Mouse (Mus musculus) G1E (cell line): Measurements from ENCODE around the gene Acnat1. TPM values are rescaled to one million over a fixed set of nuclear protein-coding genes. Genes with fewer than 3 reads are reported as not detected.
"Not testable (repeated sequence)": the region's sequence is repeated elsewhere in the genome, so short reads cannot be mapped to it uniquely, and the experiment has no call there.

Source experiments
- ATAC-seq: 2 replicates; pipeline ENCODE4 v1.8.0; 2016; ENCODE audit warnings: mild to moderate bottlenecking; ENCODE audit not compliant: insufficient number of reproducible peaks, poor library complexity, low FRiP score, severe bottlenecking; ENCODE audit errors: extremely low read depth
- DNase-seq: peaks from one replicate; pipeline ENCODE4 v3.0.0; 2012; ENCODE audit warnings: low spot score
- H3K27me3 ChIP-seq: 2 replicates; pipeline ENCODE4 v1.6.1; 2012; ENCODE audit warnings: mild to moderate bottlenecking, low read length, inconsistent platforms; ENCODE audit not compliant: insufficient read depth
- H3K36me3 ChIP-seq: replicated peaks from 2 replicates; pipeline ENCODE3; 2012; ENCODE audit warnings: mild to moderate bottlenecking, inconsistent platforms
- H3K4me1 ChIP-seq: 2 replicates; pipeline ENCODE4 v1.6.1; 2012; ENCODE audit warnings: low read depth, low read length, inconsistent platforms, mixed read lengths; ENCODE audit not compliant: insufficient read depth
- H3K4me3 ChIP-seq: 2 replicates; pipeline ENCODE4 v1.5.1; 2012; ENCODE audit warnings: low read depth, mild to moderate bottlenecking, inconsistent platforms, low read length, moderate library complexity, mixed read lengths
- H3K9me3 ChIP-seq: replicated peaks from 2 replicates; pipeline ENCODE4 v1.6.1; 2012; ENCODE audit warnings: inconsistent platforms
- CTCF ChIP-seq: IDR thresholded peaks from 2 replicates; pipeline ENCODE4 v1.5.1; 2012; ENCODE audit warnings: low read depth, low read length, inconsistent platforms, mixed read lengths
- GATA1 ChIP-seq: IDR thresholded peaks from 2 replicates; pipeline ENCODE4 v1.6.1; 2012; ENCODE audit warnings: borderline replicate concordance, low read length, inconsistent platforms, mixed read lengths
- GATA2 ChIP-seq: IDR thresholded peaks from 2 replicates; pipeline ENCODE4 v1.6.1; 2012; ENCODE audit warnings: low read depth, low read length, inconsistent platforms, borderline replicate concordance
- POLR2AphosphoS5 ChIP-seq: IDR thresholded peaks from 2 replicates; pipeline ENCODE4 v1.6.1; 2012; ENCODE audit warnings: low read depth, low read length, inconsistent platforms; ENCODE audit not compliant: insufficient replicate concordance
- TAL1 ChIP-seq: conservative IDR thresholded peaks from 2 replicates; pipeline ENCODE4 v1.6.1; 2012; ENCODE audit warnings: low read depth, low read length, inconsistent platforms, mixed read lengths
- polyA plus RNA-seq: library from polyadenylated mRNA; stranded (reverse); fragments of >175 nt; gene quantifications from 2 replicates; pipeline ENCODE4 v1.2.3, GENCODE M21; 2012
- total RNA-seq, 2 experiments: library from RNA; stranded (forward) in 1 of 2; stranded (reverse) in 1 of 2; fragments of 200-1000 nt in 1 of 2; fragments of >200 nt in 1 of 2; fragmentation: Nextera tagmentation in 1 of 2; gene quantifications; 2 replicates each; pipeline ENCODE4 v1.2.3; 2014 to 2017

Gene Acnat1
- total and polyA plus RNA-seq, 3 experiments: not detected

GRCm38 (mm10) chr4:49512636-49513035, 38.9 kb upstream of the Acnat1 start:
- no peak overlapping the region for H3K4me3 ChIP-seq
- no peak for TF ChIP-seq GATA1
- no peak for TF ChIP-seq CTCF
- no peak for TF ChIP-seq POLR2AphosphoS5
- TF ChIP-seq TAL1: no peak
- no peak for TF ChIP-seq GATA2
- peaks cover 46% of the 10 kb centered on the region for H3K36me3 ChIP-seq
- no peak for ATAC-seq
- H3K9me3 ChIP-seq: no peaks in the 10 kb centered on the region
- no peak for DNase-seq
- no peaks in the 10 kb centered on the region for H3K27me3 ChIP-seq
- H3K4me1 ChIP-seq: peaks cover 5% of the 10 kb centered on the region; the same call in 1 of the 2 replicates

DNA sequence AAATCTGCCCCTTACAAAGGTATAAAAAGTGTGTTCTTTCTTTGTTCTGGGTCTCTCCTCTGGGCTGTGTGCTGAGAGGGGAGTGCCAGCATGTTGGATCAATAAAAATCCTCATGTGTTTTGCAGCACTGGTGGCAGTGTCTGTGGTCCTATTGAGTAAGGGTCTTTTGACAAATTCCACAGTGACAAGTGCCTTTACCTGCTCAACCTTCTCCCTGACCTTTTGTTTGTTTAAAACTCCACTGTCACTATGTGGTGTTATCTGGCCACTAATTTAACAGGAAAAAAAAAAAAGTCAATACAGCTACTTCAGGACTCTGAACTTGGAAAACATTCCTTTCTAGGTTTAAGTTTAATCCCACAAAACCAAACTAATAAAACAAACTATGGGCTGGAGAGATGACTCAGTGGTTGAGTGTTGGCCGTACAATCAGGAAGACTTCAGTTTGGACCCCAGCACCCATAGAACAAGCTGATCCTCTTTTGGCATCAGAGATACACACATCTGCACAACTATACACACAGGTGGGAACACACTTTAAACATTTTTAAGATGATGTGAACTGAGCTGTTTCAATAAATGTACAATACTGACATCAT, 36.6 kb upstream of the Acnat1 start:
- not testable (repeated sequence) for H3K27me3 ChIP-seq, DNase-seq, H3K4me3 ChIP-seq, H3K4me1 ChIP-seq, ATAC-seq, H3K9me3 ChIP-seq
- peaks cover 37% of the 10 kb centered on the region for H3K36me3 ChIP-seq

DNA sequence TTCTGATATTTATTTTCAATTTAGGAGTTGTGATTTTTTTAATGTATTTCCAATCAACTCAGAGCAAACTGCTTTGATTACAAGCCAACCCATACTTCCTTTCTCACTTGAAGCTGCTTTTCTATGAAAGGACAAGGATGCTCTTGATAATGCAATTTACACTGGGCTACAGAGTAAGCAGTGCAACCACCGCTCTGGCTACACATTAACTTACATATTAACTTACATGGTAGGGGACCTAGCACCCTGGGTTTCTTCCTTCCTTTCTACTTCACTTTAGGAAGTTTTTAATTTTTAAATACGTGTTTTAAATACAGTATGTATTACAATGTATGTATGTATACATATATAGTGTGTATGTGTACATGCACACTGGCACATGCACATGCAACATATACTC, 35.5 kb upstream of the Acnat1 start:
- H3K9me3 ChIP-seq: no peaks in the 10 kb centered on the region
- DNase-seq (no peak), ATAC-seq (no peak)
- H3K27me3 ChIP-seq: no peaks in the 10 kb centered on the region
- TF ChIP-seq GATA1 (no peak), CTCF (no peak), POLR2AphosphoS5 (no peak), GATA2 (no peak), TAL1 (no peak)
- peaks cover 27% of the 10 kb centered on the region for H3K36me3 ChIP-seq
- H3K4me1 ChIP-seq: peaks cover 4% of the 10 kb centered on the region
- H3K4me3 ChIP-seq: no peak overlapping the region

GRCm38 (mm10) chr4:49506386-49506785, 32.7 kb upstream of the Acnat1 start, which contains the start of gene Baat:
Gene Baat (minus strand): TSS chr4:49506557.
- H3K9me3 ChIP-seq: no peaks in the 10 kb centered on the region
- ATAC-seq (no peak), DNase-seq (no peak)
- H3K36me3 ChIP-seq: peaks cover 2% of the 10 kb centered on the region
- TF ChIP-seq POLR2AphosphoS5 (no peak), GATA1 (no peak), CTCF (no peak), GATA2 (no peak), TAL1 (no peak)
- no peak within 1 kb of the TSS for H3K4me3 ChIP-seq
- H3K27me3 ChIP-seq: 0 out of 2 replicates have a peak, but pooled peaks cover 3% of the 10 kb centered on the region
- H3K4me1 ChIP-seq: peaks cover 4% of the 10 kb centered on the region

DNA sequence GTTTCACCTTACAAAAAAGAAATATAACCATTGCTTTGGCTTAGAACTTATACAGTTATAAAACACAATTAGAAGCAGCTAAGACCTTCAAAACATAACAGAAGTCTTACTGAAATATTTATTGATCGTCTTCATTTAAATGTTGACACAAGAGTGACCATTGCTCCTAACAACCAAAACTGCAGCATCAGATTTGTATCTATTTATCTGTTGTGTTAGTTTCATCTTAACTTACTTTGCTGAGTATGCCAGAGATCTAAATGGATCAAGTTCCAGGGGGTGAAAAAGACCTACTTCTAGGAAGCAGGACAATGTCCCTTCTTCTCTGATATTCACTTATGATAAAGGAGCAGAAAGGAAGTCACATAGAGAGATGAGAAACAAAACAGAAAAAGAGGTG, 29.9 kb upstream of the Acnat1 start:
- Histone ChIP-seq H3K27me3 (0 out of 2 replicates have a peak, but pooled peaks cover 3% of the 10 kb centered on the region), H3K36me3 (no peaks in the 10 kb centered on the region), H3K4me1 (peaks cover 4% of the 10 kb centered on the region), H3K9me3 (no peaks in the 10 kb centered on the region), H3K4me3 (no peak overlapping the region)
- ATAC-seq (no peak), DNase-seq (no peak)
- no peak for TF ChIP-seq GATA1
- no peak for TF ChIP-seq GATA2
- TF ChIP-seq CTCF: no peak
- no peak for TF ChIP-seq TAL1
- no peak for TF ChIP-seq POLR2AphosphoS5

- not testable (repeated sequence) for H3K36me3 ChIP-seq, ATAC-seq, H3K9me3 ChIP-seq, H3K27me3 ChIP-seq, DNase-seq, H3K4me1 ChIP-seq, H3K4me3 ChIP-seq
These were observed 12.4 kb upstream of the Acnat1 start for GRCm38 (mm10) chr4:49485934-49486650.

GRCm38 (mm10) chr4:49485442-49485841, 11.7 kb upstream of the Acnat1 start:
- H3K27me3 ChIP-seq: no peaks in the 10 kb centered on the region
- no peak overlapping the region for H3K4me3 ChIP-seq
- ATAC-seq (no peak), DNase-seq (no peak)
- TF ChIP-seq CTCF: no peak
- TF ChIP-seq POLR2AphosphoS5: no peak
- TF ChIP-seq GATA1: no peak
- TF ChIP-seq GATA2: no peak
- no peaks in the 10 kb centered on the region for H3K36me3 ChIP-seq
- H3K9me3 ChIP-seq: no peaks in the 10 kb centered on the region
- H3K4me1 ChIP-seq: no peaks in the 10 kb centered on the region
